Mouse (Mus musculus) kidney, postnatal 10 days (tissue): Measurements from ENCODE around the gene Fstl1.

ENCODE experiments used
- DNase-seq: peaks from one replicate; pipeline ENCODE4 v3.0.0; 2021; ENCODE audit warnings: mixed read lengths

The Fstl1 gene

GRCm38 (mm10) chr16:37776860-37777651, at the start of gene Fstl1:
Gene Fstl1 (plus strand): TSS chr16:37776873.
- DNase-seq: peak; percentile 85

- no peak for DNase-seq
Observed at GRCm38 (mm10) chr16:37728674-37729073, 48.0 kb upstream of the Fstl1 start.

GRCm38 (mm10) chr16:37729381-37730150, 47.1 kb upstream of the Fstl1 start:
- DNase-seq: no peak

- no peak for DNase-seq
Observed at GRCm38 (mm10) chr16:37730293-37730835, 46.3 kb upstream of the Fstl1 start.

- DNase-seq: no peak
Observed at GRCm38 (mm10) chr16:37731431-37731830, 45.2 kb upstream of the Fstl1 start.

- peak; percentile 21 for DNase-seq
Observed at GRCm38 (mm10) chr16:37732023-37732761, 44.5 kb upstream of the Fstl1 start.

GRCm38 (mm10) chr16:37740076-37740475, 36.6 kb upstream of the Fstl1 start:
- DNase-seq: no peak

GRCm38 (mm10) chr16:37742266-37742665, 34.4 kb upstream of the Fstl1 start:
- DNase-seq: no peak

GRCm38 (mm10) chr16:37752876-37753275, 23.8 kb upstream of the Fstl1 start:
- peak; percentile 47 for DNase-seq

GRCm38 (mm10) chr16:37753809-37754208, 22.9 kb upstream of the Fstl1 start:
- no peak for DNase-seq

- peak; percentile 35 for DNase-seq
Observed at GRCm38 (mm10) chr16:37754483-37754882, 22.2 kb upstream of the Fstl1 start.

GRCm38 (mm10) chr16:37757223-37757622, 19.4 kb upstream of the Fstl1 start:
- no peak for DNase-seq

- DNase-seq: no peak
Observed at GRCm38 (mm10) chr16:37763797-37764196, 12.9 kb upstream of the Fstl1 start.

GRCm38 (mm10) chr16:37776166-37776859, 360 bp upstream of the Fstl1 start:
- DNase-seq: no peak

- no peak for DNase-seq
Observed at GRCm38 (mm10) chr16:37777796-37778475, 1.3 kb downstream of the Fstl1 start.

- no peak for DNase-seq
Observed at GRCm38 (mm10) chr16:37778529-37778928, 1.9 kb downstream of the Fstl1 start.

GRCm38 (mm10) chr16:37779651-37780280, 3.1 kb downstream of the Fstl1 start:
- no peak for DNase-seq

GRCm38 (mm10) chr16:37780386-37780785, 3.7 kb downstream of the Fstl1 start:
- DNase-seq: no peak

- DNase-seq: no peak
Observed at GRCm38 (mm10) chr16:37780911-37781310, 4.2 kb downstream of the Fstl1 start.

GRCm38 (mm10) chr16:37784526-37784925, 7.9 kb downstream of the Fstl1 start:
- DNase-seq: no peak

- no peak for DNase-seq
Observed at GRCm38 (mm10) chr16:37787558-37788194, 11.0 kb downstream of the Fstl1 start.
